Mouse (Mus musculus): ENCODE measurements at regions not wholly inside any gene's neighbourhood (a gene's known extent, or its start where the extent isn't known, plus 50 kb on each side); places are given as distances from the start of the nearest gene placed in this dataset.

DNA sequence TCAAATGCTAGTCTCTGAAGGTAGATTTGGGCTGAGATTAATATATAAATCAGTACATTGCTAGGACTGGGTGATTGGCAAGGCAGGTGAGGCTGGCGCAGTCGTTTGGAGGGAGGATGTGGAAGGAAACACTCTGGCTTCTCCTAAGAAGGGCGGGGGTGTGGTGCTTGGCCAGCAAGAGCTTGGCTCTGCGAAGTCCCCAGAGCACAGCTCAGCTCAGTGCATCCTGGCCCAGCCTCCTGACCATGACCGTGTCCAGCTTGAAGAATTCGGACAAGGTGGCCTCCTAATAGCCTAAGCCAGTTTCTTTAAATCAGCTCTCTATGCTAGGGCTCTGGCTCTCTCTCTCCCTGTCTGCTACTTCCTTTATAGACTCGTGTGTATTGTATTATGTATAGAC lies 115.4 kb downstream of the Matn1 start:
- TF ChIP-seq FLI1 (IDR thresholded peaks at IDR 0.05; ENCODE audit: low read length), result no peak
- TF ChIP-seq GATA1 (IDR thresholded peaks at IDR 0.05; ENCODE audit: borderline replicate concordance, low read length), result no peak
- Histone ChIP-seq H3K4me3 (replicated peaks) (no peak overlapping the region), H3K27me3 (replicated peaks) (peaks cover 10% of the 10 kb centered on the region), H3K4me1 (no peaks in the 10 kb centered on the region), H3K36me3 (replicated peaks; ENCODE audit: low read length) (no peaks in the 10 kb centered on the region), H3K9me3 (peaks cover 1% of the 10 kb centered on the region)

DNA sequence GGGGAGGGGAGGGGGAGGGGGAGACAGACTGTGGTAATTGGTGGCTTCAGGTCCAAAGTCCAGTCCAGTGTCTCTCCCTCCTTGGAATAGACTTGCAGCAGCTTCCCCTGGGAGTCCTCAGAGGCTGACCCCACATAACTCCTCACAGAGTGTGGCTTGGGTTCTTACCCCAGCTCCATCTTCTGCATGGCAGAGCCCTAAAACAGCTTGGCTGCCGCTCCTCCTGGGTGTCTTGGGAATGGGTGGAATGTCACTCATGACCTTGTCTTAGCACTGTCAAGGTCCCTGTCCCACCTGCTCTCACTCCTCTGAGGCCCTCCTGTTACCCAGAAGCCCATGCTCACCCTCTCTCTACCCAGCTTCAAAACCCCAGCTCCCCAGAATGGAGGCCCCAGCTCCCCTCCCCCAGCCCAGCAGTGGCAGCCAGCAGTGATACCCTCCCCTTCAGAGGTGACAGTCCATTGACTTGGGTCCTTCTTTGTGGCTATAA lies 116.1 kb downstream of the Matn1 start:
- no peak overlapping the region for H3K4me3 ChIP-seq (replicated peaks)
- no peaks in the 10 kb centered on the region for H3K36me3 ChIP-seq (replicated peaks; ENCODE audit: low read length)
- no peaks in the 10 kb centered on the region for H3K4me1 ChIP-seq
- peaks cover 10% of the 10 kb centered on the region for H3K27me3 ChIP-seq (replicated peaks)
- no peaks in the 10 kb centered on the region for H3K9me3 ChIP-seq
- TF ChIP-seq GATA1 (IDR thresholded peaks at IDR 0.05; ENCODE audit: borderline replicate concordance, low read length) (no peak), FLI1 (IDR thresholded peaks at IDR 0.05; ENCODE audit: low read length) (no peak)

DNA sequence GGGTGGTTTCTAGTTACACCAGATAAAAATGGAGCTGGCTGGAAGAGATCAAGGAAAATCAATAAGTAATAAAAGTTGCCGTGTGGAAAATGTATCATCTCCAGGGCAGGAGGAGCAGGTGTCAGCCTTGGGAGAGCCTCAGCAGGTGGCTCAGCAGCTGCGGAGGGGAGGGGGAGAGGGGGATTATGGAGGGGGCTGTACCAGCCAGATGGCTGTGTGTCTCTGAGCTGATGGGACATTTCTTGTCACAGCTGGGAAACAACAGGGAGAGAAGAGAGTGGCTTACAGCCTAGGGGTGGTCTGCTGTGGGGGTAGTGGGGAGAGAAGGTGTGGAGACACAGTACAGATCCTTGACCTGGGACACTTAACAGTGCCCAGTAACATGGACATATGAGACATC lies 116.5 kb downstream of the Matn1 start:
- Histone ChIP-seq H3K4me1 (no peaks in the 10 kb centered on the region; the same call in 1 of the 2 replicates), H3K9me3 (no peaks in the 10 kb centered on the region), H3K36me3 (replicated peaks; ENCODE audit: low read length) (no peaks in the 10 kb centered on the region), H3K27me3 (replicated peaks) (peaks cover 12% of the 10 kb centered on the region), H3K4me3 (replicated peaks) (no peak overlapping the region)
- TF ChIP-seq FLI1 (IDR thresholded peaks at IDR 0.05; ENCODE audit: low read length) (no peak), GATA1 (IDR thresholded peaks at IDR 0.05; ENCODE audit: borderline replicate concordance, low read length) (no peak)

DNA sequence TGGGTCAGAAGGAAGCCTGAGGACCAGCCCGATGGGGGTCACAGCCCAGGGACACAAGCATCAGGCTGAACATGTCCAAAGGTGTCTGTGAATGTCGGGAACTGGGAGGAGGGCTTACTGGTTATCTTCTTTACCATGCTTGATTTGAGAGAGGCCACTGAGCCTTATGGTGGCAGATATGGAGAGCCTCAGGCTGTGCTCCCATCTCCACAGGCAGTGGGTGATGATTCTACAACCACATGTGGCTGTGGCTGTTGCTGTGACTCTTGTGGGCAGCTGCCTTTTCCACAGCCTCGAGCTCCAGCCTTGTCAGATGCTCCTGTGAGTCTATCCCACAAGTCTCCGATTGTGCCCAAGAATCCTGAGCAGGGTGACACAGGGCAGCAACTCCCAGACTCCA lies 118.4 kb downstream of the Matn1 start:
- Histone ChIP-seq H3K27me3 (replicated peaks) (peaks cover 20% of the 10 kb centered on the region), H3K4me1 (no peaks in the 10 kb centered on the region; the same call in 1 of the 2 replicates), H3K4me3 (replicated peaks) (no peak overlapping the region), H3K36me3 (replicated peaks; ENCODE audit: low read length) (no peaks in the 10 kb centered on the region), H3K9me3 (no peaks in the 10 kb centered on the region)
- no peak for TF ChIP-seq GATA1 (IDR thresholded peaks at IDR 0.05; ENCODE audit: borderline replicate concordance, low read length)
- TF ChIP-seq FLI1 (IDR thresholded peaks at IDR 0.05; ENCODE audit: low read length), result no peak

DNA sequence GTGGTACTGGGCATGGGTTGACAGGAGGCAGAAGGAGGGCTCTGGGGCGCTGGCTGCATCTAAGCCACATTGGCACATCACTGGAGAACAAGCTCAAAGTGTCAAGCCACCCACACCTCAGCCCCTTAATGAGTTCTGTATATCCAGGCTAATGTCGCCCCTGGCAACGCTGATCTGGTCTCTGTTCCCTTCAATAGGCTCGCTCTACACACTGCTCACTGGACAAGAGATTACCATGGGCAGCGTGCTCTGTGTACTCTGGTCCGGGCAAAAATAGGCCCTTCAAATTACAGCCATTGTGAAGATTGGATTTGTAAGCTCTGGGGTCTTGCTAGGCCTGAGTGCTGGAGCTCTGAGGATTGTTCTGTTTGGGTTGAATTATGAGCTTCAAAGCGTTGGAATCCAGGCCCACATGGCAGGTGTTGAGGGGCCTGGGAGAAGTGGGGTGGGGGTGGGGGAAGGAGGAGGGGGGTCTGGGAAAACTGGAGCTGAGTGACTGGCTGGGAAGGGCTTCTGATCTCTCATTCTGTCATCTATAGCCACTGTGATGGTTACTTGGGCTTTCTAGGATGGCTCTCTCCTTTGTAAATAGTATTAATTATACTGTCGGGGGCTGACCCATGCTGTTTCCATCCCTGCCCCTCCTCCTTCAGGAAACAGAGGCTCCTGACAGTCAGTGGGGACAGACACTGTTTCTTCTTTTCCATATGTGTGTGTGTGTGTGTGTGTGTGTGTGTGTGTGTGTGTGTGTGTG lies 122.2 kb downstream of the Matn1 start:
- no peaks in the 10 kb centered on the region; the same call in none of the 2 replicates for H3K4me1 ChIP-seq
- peaks cover 27% of the 10 kb centered on the region for H3K27me3 ChIP-seq (replicated peaks)
- H3K36me3 ChIP-seq (replicated peaks; ENCODE audit: low read length), result no peaks in the 10 kb centered on the region

DNA sequence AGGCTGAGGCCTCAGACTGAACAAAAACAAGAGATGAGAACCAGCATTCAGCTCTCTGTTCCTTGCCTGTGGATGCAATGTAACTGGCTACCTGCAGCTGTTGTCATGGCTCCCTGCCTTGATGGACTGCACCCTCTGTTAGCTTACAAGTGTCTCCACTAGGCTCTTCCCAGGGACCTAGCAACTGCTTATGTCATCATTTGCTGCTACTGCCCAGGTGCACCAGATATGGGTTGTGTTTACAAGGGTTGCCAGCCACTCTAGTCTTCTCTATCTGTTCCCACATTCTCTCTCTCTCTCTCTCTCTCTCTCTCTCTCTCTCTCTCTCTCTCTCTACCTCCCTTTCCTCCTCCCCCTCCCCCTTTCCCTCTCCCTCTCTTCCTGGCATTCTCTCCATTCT lies 126.4 kb downstream of the Matn1 start:
- H3K27me3 ChIP-seq (replicated peaks), result peaks cover 20% of the 10 kb centered on the region

More for the DNA sequence above, 122.2 kb downstream of the Matn1 start:
- no peak overlapping the region for H3K4me3 ChIP-seq (replicated peaks)
- no peaks in the 10 kb centered on the region for H3K9me3 ChIP-seq
- TF ChIP-seq GATA1 (IDR thresholded peaks at IDR 0.05; ENCODE audit: borderline replicate concordance, low read length) (no peak), FLI1 (IDR thresholded peaks at IDR 0.05; ENCODE audit: low read length) (no peak)

DNA sequence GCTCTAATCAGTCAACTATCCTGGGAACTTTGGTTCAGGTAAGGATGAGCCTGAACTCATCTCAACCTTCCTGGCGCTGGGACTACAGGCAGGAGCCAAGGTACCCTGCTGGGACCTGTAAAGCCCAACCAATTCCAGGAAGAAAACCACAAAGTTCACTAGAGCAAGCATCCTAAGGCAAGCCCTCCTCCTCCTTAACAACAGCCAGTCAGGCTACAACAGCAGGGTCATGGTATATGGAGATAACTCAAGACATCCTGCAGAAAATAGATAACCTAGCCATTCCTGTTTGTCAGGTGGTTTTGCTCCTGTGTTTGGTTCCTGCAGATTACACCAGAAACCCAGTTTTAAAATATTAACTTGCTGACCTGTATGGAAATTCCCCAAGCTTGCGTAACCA lies 128.4 kb downstream of the Matn1 start:
- H3K36me3 ChIP-seq (replicated peaks; ENCODE audit: low read length), result no peaks in the 10 kb centered on the region
- H3K4me3 ChIP-seq (replicated peaks), result no peak overlapping the region
- peaks cover 10% of the 10 kb centered on the region for H3K27me3 ChIP-seq (replicated peaks)
- TF ChIP-seq FLI1 (IDR thresholded peaks at IDR 0.05; ENCODE audit: low read length) (no peak), GATA1 (IDR thresholded peaks at IDR 0.05; ENCODE audit: borderline replicate concordance, low read length) (no peak)
- H3K9me3 ChIP-seq, result no peaks in the 10 kb centered on the region
- H3K4me1 ChIP-seq, result no peaks in the 10 kb centered on the region; the same call in 1 of the 2 replicates

More for the DNA sequence above, 126.4 kb downstream of the Matn1 start:
- no peaks in the 10 kb centered on the region for H3K9me3 ChIP-seq
- H3K36me3 ChIP-seq (replicated peaks; ENCODE audit: low read length), result no peaks in the 10 kb centered on the region
- no peak for TF ChIP-seq GATA1 (IDR thresholded peaks at IDR 0.05; ENCODE audit: borderline replicate concordance, low read length)
- no peak for TF ChIP-seq FLI1 (IDR thresholded peaks at IDR 0.05; ENCODE audit: low read length)
- H3K4me3 ChIP-seq (replicated peaks), result no peak overlapping the region
- H3K4me1 ChIP-seq, result no peaks in the 10 kb centered on the region; the same call in none of the 2 replicates

DNA sequence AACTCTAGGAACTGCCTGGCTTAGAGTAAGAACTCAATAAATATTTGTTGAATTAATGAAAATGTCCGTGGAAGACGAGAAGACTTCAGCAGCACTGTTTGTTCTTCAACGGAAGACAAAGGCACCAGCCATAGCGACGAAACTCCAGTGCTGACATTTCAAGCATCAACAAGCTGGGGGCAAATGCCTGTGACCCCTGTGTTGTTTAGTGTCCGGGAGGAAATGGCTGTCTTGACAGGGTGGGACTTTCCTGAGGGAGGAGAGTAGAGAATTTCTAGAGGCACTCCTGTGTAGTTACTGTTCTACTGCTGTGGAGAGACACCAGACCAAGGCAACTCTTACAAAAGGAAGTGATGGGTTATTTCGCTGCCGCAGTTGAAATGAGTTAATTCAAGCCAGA lies 129.2 kb downstream of the Matn1 start:
- Histone ChIP-seq H3K9me3 (no peaks in the 10 kb centered on the region), H3K27me3 (replicated peaks) (peaks cover 5% of the 10 kb centered on the region), H3K4me1 (no peaks in the 10 kb centered on the region; the same call in 1 of the 2 replicates), H3K4me3 (replicated peaks) (no peak overlapping the region), H3K36me3 (replicated peaks; ENCODE audit: low read length) (no peaks in the 10 kb centered on the region)
- TF ChIP-seq FLI1 (IDR thresholded peaks at IDR 0.05; ENCODE audit: low read length), result no peak
- no peak for TF ChIP-seq GATA1 (IDR thresholded peaks at IDR 0.05; ENCODE audit: borderline replicate concordance, low read length)

DNA sequence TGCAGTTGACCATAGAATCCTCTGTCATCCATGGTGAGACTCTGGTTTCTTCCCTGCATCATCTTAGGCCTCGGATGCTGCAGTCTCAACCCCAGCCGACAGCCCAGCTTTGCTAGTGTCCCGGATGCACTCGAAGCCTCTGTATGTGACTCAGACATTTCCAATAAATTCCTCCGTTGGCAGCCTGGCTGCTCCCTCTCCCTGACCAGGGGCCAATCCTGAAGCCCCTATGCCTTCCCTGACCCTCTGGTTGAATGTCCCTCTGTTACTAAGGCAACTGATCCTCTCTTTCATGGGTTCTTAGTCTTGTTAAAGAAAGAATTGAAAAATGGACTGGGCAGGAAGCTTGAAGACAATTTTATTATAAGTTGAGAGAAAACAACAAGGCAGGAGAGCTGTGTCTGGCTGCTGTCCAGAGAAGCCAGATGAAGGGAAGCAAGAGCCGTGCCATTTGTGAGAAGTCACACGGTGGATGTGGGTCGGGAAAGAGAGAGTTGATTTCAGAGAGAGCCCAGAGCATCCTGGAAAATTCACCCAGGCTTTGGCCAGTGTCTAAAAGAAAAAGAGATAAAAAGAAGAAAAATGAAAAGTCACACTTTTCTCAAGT lies 131.2 kb downstream of the Matn1 start:
- Histone ChIP-seq H3K9me3 (no peaks in the 10 kb centered on the region), H3K4me3 (replicated peaks) (no peak overlapping the region), H3K4me1 (no peaks in the 10 kb centered on the region), H3K36me3 (replicated peaks; ENCODE audit: low read length) (no peaks in the 10 kb centered on the region), H3K27me3 (replicated peaks) (peaks cover 2% of the 10 kb centered on the region)
- TF ChIP-seq GATA1 (IDR thresholded peaks at IDR 0.05; ENCODE audit: borderline replicate concordance, low read length), result no peak
- TF ChIP-seq FLI1 (IDR thresholded peaks at IDR 0.05; ENCODE audit: low read length), result no peak

DNA sequence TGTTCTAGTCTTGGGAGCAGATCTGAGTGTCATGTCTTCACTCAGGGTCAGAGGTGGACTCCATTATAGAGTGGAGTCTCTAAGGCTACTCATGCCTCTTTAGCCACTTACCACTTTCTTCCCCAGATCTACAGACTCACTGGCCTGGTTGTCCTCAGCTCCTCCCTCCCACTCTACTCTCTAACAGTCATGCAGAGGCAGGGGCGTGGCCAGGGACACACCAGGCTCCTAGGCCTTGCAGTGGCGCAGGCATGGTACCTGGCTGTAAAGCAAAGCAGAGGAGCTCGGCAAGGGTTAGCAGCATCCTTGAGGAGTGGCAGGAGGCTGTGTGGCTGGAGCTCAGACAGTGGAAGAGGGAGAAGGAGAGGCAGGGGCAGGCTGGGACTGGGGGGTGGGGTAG lies 132.4 kb downstream of the Matn1 start:
- H3K4me1 ChIP-seq, result no peaks in the 10 kb centered on the region
- H3K36me3 ChIP-seq (replicated peaks; ENCODE audit: low read length), result no peaks in the 10 kb centered on the region
- H3K9me3 ChIP-seq, result no peaks in the 10 kb centered on the region
- no peak for TF ChIP-seq GATA1 (IDR thresholded peaks at IDR 0.05; ENCODE audit: borderline replicate concordance, low read length)
- TF ChIP-seq FLI1 (IDR thresholded peaks at IDR 0.05; ENCODE audit: low read length), result no peak
- peaks cover 7% of the 10 kb centered on the region for H3K27me3 ChIP-seq (replicated peaks)
- no peak overlapping the region for H3K4me3 ChIP-seq (replicated peaks)

Measured in megakaryocyte, embryonic 14.5 days (primary cell).